Mouse (Mus musculus) heart, adult 11 months (tissue): Measurements from ENCODE around the gene Tcp10a.
"Not testable (repeated sequence)": the region's sequence is repeated elsewhere in the genome, so short reads cannot be mapped to it uniquely, and the experiment has no call there.

Experiments
- DNase-seq: peaks from one replicate; pipeline ENCODE4 v3.0.0; 2022

Gene Tcp10a

DNA sequence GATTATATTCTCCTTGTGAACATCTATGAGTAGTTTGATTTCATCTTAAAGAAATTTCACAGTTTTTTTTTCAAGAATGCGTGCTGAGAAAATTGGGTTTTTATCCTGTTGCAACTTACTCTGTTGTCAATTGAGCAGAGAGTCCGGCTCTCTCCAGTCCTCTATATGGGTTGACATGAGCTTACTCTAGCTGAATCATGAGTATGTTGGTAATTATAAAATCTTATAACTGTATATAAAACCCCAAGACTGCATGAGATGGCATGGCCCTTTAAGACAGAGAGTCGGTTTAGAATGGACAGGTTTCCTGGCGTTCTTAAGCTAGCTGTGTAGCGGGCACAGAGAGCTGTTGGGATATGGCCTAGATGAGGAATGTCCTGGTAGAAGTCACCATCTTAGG, at the start of gene Tcp10a:
Tcp10a (plus strand) TSS at position 301 of the 400 bp plus-strand sequence.
- not testable (repeated sequence) for DNase-seq

- DNase-seq, result no peak
These were observed 45.7 kb upstream of the Tcp10a start for GRCm38 (mm10) chr17:7278702-7279242.

GRCm38 (mm10) chr17:7279251-7279650, 45.2 kb upstream of the Tcp10a start:
- DNase-seq, result no peak

GRCm38 (mm10) chr17:7284297-7284910, 40.0 kb upstream of the Tcp10a start:
- DNase-seq, result peak; percentile 96

- no peak for DNase-seq
These were observed 39.2 kb upstream of the Tcp10a start for GRCm38 (mm10) chr17:7285292-7285691.

- DNase-seq, result no peak
These were observed 37.9 kb upstream of the Tcp10a start for GRCm38 (mm10) chr17:7286422-7287050.

GRCm38 (mm10) chr17:7292012-7292684, 32.3 kb upstream of the Tcp10a start:
- DNase-seq, result peak; percentile 71

DNA sequence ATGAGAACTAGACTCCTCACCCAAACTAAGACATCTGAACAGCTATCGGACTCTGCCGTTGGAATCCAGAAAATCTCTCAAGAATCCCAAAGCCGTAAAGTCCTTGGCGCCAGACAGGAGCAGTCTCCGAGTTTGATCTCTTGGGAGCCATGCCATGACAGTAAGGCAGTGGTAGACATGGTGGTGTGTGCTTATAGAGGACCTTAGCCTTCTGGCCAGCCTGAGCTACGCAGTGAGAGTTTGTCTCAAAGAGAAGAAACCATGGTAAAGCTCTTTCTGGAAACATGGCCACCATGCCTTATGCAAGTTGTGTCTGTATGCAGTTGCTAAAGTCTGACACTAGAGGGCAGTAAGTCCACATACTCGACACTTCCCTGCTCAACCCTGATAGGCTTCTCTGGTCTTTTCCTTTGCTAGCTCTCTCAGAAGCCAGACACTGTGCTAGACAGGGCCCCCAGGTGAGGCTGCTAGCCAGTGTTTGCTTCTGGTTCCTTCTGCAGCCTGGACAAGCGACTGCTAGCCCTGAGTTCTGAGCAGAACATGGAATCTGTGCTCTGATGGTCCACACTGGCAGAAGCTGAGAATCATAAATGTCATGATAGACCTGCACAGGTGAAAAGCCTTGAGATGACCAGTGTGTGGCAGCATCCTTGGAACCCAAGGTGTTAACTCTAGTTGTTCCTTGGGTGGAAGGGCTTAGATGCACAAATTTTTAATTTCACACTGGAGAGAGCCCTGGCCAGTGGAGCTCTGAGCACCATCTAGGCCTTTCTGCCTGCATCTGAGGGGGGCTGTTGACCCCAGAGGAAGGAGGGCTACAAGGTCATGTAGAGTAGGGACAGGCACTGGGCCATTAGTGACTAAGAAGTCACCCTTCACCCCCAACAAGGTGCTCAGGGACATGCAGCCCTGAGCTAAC, 17.9 kb upstream of the Tcp10a start:
- peak; percentile 94 for DNase-seq

DNA sequence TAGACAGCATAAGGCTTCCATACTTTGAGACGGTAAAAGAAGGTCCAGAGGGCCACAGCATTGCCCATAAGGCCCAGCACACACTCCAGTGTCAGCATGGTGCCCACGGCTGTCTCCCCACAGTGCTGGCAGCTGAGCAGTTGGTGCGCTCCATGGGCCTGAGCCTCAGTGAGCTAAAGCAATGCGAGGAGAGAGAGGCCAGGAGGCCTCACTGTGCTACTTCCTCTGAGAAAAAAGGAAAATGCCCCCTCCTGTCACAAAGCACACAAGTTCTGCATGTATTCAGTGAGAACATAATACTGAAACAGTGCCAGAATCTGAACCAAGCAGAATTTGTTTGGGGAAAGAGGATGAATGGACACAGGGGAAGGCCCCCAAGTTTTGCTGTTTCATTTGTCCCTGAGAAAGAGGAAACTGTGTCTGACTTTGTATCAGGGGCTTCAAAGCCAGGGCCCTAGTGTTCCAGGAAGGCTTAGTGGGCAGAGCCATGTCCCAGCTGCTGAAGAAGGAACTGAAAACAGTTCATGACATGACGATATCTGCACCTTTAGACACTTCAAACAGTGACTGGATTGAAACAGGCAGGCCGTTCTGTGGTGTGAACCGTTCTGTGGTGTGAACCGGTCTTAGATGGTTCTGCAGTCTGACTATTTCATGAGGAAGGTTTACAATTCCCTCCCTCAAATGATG, 8.6 kb upstream of the Tcp10a start:
- DNase-seq, result peak; percentile 95

DNA sequence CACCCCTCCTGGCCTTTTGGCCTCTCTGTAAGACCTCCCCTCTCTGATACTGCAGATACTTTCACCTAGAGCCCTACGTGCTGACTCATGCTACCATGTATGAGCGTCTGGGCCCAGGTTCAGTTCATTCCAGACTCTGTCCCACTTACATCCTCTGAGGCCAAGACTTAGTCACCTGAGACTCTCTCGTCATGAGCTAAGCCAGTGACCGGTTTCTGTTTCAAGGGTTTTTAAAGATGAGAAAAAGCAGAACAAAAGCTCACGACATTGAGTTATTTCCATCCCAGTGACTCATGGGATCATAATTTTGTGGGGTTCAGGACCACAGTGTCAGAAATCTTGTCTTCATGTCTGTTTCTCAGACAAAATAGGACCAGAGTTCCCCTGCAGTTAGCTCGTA, 4.7 kb upstream of the Tcp10a start:
- not testable (repeated sequence) for DNase-seq

- DNase-seq, result not testable (repeated sequence)
These were observed 2.0 kb downstream of the Tcp10a start for GRCm38 (mm10) chr17:7326415-7326814.

DNA sequence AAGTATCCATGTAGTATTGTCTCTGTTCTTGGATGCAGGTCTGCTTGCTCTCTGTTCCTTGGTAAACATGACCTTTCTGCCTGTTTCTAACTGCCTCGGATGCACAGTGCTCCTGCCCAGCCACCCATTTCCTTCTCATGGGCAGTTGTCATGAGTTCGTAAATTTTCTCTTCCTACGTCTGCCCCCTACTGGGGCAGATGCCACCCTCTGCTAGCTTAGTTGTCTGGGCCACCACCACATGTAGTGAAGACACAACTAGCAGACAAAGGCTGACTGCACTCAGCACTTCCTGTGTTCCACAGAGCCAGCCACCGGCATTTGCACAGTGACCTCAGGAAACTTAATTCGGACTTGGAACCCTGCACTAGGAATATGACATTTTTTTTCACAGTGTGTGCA, 8.3 kb downstream of the Tcp10a start:
- not testable (repeated sequence) for DNase-seq

- DNase-seq, result not testable (repeated sequence)
These were observed 12.9 kb downstream of the Tcp10a start for GRCm38 (mm10) chr17:7337381-7337780.

GRCm38 (mm10) chr17:7348765-7349164, 24.3 kb downstream of the Tcp10a start:
- not testable (repeated sequence) for DNase-seq

GRCm38 (mm10) chr17:7352596-7352995, 28.1 kb downstream of the Tcp10a start, which contains the start of gene Ttll2:
TSS of gene Ttll2 (minus strand) at chr17:7352696.
- DNase-seq, result not testable (repeated sequence)

GRCm38 (mm10) chr17:7359806-7360205, 35.4 kb downstream of the Tcp10a start:
- not testable (repeated sequence) for DNase-seq

GRCm38 (mm10) chr17:7360749-7361465, 36.5 kb downstream of the Tcp10a start:
- peak; percentile 93 for DNase-seq

DNA sequence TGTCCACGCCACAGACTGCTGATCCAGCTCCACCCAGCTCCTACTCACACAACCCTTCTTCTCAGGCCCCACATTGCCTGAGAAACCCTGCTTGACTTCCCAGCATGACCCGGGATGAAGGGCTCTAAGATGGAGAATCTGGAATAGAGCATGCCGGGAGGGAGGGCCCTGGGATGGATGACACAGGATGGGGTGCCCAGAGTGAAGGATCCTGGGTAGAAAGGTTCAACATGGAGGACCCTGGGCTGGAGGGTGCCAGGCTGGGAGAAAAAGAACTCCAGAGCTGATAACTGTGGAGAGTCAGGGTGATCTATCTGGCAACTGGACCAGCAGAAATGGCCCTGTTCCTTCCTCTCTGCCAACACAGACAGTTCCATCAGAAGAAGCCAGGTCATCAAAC, 41.2 kb downstream of the Tcp10a start:
- DNase-seq, result not testable (repeated sequence)

GRCm38 (mm10) chr17:7366265-7366664, 41.8 kb downstream of the Tcp10a start:
- not testable (repeated sequence) for DNase-seq

- DNase-seq, result not testable (repeated sequence)
These were observed 42.4 kb downstream of the Tcp10a start for GRCm38 (mm10) chr17:7366676-7367374.
